ENCODE assay signal across 8 mouse cellular contexts in the genomic region with DNA sequence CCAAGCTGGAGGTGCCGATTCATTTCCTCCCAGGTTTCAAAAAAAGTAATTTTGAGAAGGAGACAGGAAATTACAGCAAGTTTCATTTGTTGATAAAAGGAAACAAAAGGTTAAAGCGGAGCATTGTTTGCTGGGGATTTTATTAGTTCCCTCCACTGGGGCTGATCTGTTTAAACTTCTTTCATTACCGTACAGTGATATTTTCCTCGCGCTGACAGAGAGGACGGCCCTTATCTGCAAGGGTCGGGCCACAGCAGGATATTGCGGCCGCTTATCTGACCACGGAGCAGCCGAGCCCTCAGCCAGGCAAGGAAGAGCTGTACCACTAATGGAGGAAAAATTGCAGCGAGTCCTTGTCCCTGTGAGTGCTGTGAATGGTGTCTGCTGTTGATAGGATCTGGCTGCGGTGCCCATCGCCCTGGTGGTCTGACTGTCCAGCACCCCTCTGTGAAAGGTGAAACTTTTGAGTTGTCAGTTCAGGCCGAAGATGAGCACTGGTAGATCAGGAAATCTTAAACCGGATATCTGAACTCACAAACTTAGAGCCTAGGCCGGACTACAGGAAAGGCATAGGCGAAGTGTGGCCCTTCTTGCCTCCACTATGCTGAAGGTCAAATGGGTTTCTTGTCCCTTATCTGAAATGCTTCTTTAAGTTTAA. TPM values are rescaled to one million over a fixed set of nuclear protein-coding genes. Genes with fewer than 3 reads are reported as not detected.
DNase-seq lines count a peak whose midpoint lies in the region; ATAC-seq and TF ChIP-seq lines count a peak whose summit lies in the region.

No protein-coding gene starts in this region.

- no peak overlapping the region for H3K9ac ChIP-seq in kidney, embryonic 15.5 days
- H3K9ac ChIP-seq in embryonic facial prominence, embryonic 15.5 days: no peak overlapping the region

- no peaks in the 10 kb centered on the region for H3K27me3 ChIP-seq in kidney, embryonic 15.5 days
- H3K27me3 ChIP-seq in embryonic facial prominence, embryonic 15.5 days: no peaks in the 10 kb centered on the region

- peak; percentile 75 for ATAC-seq in kidney, embryonic 15.5 days (replicated peaks; ENCODE audit: low FRiP score)
- ATAC-seq in embryonic facial prominence, embryonic 15.5 days (ENCODE audit: insufficient number of reproducible peaks, low FRiP score, low TSS enrichment, low read depth): no peak
- ATAC-seq in inflammation-experienced regulatory T-cells, adult 6 months: peak; percentile 59

- no peak for TF ChIP-seq CTCF in layer of hippocampus, adult 2 months (conservative IDR thresholded peaks at IDR 0.05)

- 18% methylated on average over 18 of the region's 18 CpGs for WGBS in kidney, embryonic 15.5 days
- WGBS in embryonic facial prominence, embryonic 15.5 days: 54% methylated on average over 18 of the region's 18 CpGs

- H3K4me2 ChIP-seq in kidney, embryonic 15.5 days: peak overlapping the region; percentile 44
- H3K4me2 ChIP-seq in embryonic facial prominence, embryonic 15.5 days (replicated peaks): no peak overlapping the region

- DNase-seq in kidney, adult 11 months: no peak
- peak; percentile 47 for DNase-seq in lung, postnatal 10 days
- DNase-seq in cerebellum, adult 11-12 months: no peak
- no peak for DNase-seq in layer of hippocampus, adult 2 months (ENCODE audit: low spot score in 2 of 2)
- DNase-seq in frontal cortex, postnatal 36 days (ENCODE audit: low spot score in 2 of 2): no peak

- H3K27ac ChIP-seq in kidney, embryonic 15.5 days: peak overlapping the region; percentile 89
- peak overlapping the region; percentile 65 for H3K27ac ChIP-seq in embryonic facial prominence, embryonic 15.5 days (replicated peaks)
- H3K27ac ChIP-seq in layer of hippocampus, adult 2 months: no peak overlapping the region

- no peaks in the 10 kb centered on the region for H3K36me3 ChIP-seq in kidney, embryonic 15.5 days
- no peaks in the 10 kb centered on the region for H3K36me3 ChIP-seq in embryonic facial prominence, embryonic 15.5 days

- H3K4me1 ChIP-seq in kidney, embryonic 15.5 days: peaks cover 48% of the 10 kb centered on the region
- peaks cover 36% of the 10 kb centered on the region for H3K4me1 ChIP-seq in embryonic facial prominence, embryonic 15.5 days

- no peak overlapping the region for H3K4me3 ChIP-seq in kidney, embryonic 15.5 days (replicated peaks)
- no peak overlapping the region for H3K4me3 ChIP-seq in embryonic facial prominence, embryonic 15.5 days (replicated peaks)
- no peak overlapping the region for H3K4me3 ChIP-seq in layer of hippocampus, adult 2 months

- H3K9me3 ChIP-seq in kidney, embryonic 15.5 days (replicated peaks): no peaks in the 10 kb centered on the region
- no peaks in the 10 kb centered on the region for H3K9me3 ChIP-seq in embryonic facial prominence, embryonic 15.5 days (replicated peaks)

RNA-seq across cellular contexts. Expression of a gene that starts 28.1 kb away (rescaled TPM):
- polyA plus RNA-seq in kidney, embryonic 15.5 days (2015; fragmentation: Nextera tagmentation; extraction: Ambion mirVana): 66.0 and 70.0 TPM in 2 replicates
- 43.1 and 45.2 TPM in 2 replicates for polyA plus RNA-seq in embryonic facial prominence, embryonic 15.5 days (2015; fragmentation: Nextera tagmentation; extraction: Ambion mirVana)
- polyA plus RNA-seq in inflammation-experienced regulatory T-cells, adult 6 months (2017; shearing (Covaris generic)): 10 to 100 TPM in 2 of 3 experiments, 1 to 10 TPM in 1; 8.4 to 75.9 (median 10.4) TPM
- total RNA-seq in layer of hippocampus, adult 2 months (2021): under 1 TPM; 0.61 to 0.67 TPM
